Mouse (Mus musculus) embryo, embryonic 11.5 days (tissue): Measurements from ENCODE around the gene Kctd12.

Source experiments
- DNase-seq: peaks from one replicate; pipeline ENCODE4 v3.0.0-alpha.2; 2012; ENCODE audit warnings: low read depth, low spot score

The Kctd12 gene

GRCm38 (mm10) chr14:102965841-102966240, 16.6 kb downstream of the Kctd12 start:
- no peak for DNase-seq

DNA sequence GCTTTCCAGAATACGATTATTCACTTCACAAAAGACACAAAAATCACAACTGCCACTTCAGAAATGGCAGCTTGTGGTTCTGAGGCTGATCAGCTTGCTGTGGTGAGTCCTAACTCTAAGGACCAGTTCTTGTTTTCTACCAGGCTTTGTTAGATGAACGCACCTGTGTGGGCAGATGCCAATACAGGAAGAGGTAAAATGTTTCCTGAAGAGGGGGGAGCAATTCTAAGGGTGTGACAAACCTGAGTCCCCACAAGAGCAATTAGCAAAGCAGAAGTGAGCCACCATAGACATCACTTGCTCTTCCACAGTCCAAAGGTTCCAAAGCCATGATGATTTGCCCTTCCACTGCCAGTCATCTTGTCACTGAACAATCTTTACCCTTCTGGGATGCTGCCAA, 20.4 kb downstream of the Kctd12 start:
- DNase-seq = no peak

DNA sequence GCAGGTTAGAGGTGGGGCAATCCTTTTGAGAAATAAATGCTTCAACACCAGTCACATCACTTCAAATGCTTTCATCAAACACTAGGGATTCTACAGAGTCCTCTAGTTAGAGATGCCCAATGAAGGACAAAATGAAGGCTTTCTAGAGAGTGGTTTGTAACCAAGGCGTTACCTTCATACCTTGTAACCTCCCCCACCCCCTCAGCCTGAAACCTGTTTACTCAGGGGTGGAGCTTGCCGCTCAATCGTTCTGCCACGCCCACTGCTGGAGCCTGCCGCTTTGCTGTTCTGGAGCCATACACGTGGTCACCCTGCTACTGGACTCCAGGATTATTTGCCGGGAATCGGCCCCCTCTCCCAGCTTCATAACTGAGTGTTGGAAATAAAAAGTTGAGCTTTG, 28.9 kb downstream of the Kctd12 start:
- DNase-seq = no peak

GRCm38 (mm10) chr14:102951974-102952373, 30.5 kb downstream of the Kctd12 start:
- DNase-seq = no peak

DNA sequence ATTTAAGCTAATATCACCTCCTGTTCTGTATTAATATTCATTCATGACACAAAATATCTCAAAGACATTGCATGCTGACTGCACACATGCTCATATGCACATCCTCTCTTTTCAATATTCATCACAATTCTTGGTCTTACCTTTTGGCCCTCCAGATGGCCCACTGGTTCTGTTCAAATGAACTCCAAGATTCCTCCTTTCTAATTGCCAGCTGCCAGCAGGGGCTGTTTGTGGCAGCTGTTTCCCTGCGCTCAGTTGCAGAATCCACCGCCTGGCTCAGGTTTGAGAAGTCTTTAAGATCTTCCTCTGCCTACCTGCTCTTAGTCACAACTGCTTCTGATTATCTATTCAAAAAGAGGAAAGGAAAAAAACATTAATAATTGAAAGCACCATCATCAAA, 34.6 kb downstream of the Kctd12 start:
- DNase-seq = no peak

DNA sequence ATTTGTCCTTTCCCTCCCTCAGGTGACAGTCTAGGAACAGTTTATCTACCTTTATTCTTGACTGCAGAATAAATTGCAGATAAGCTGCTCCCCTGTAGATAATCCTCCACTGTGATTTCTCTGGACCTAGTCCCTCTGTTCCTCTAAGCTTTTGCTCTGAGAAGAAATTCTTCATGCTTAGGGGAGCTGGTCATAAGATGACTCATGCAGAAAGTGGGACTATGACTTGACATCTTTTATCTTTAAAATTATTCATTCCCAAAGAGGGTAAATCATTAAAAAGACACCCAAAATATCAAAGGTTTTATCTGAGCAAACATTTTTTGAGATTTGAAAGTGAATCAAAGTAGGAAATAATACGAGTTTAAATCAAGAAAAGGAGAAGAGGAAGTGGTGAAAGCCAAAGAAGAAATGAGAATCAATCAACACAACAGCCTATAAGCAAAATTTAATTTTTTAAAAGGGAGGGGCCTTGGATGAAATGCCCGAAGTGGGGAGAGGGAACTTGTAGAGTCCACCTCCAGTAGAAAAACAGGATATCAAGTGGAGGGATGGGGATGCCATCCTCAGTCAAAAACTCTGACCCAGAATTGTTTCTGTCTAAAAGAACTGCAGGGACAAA, 40.1 kb downstream of the Kctd12 start:
- DNase-seq = no peak

GRCm38 (mm10) chr14:102934878-102935277, 47.6 kb downstream of the Kctd12 start:
- no peak for DNase-seq

GRCm38 (mm10) chr14:102930933-102931332, 51.5 kb downstream of the Kctd12 start:
- DNase-seq = no peak

DNA sequence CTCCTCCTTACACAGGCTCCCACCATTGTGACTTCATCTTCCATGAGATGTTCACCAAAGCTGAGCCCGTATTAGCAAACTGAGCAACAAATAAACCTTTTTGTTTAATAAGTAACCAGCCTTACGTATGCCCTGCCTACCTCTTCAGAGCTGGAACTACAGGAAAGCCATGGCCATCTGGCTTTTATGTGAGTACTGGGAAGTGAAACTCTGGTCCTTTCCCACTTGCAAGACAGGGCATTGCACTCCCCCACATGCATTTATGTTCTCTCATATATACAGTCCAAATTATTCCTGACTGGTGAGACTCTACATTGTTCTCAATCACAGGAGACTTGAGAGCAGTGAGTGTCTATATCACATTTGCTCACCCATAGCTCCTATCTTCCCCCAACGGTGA, 52.9 kb downstream of the Kctd12 start:
- no peak for DNase-seq

- no peak for DNase-seq
Observed at GRCm38 (mm10) chr14:102927847-102928466, 54.5 kb downstream of the Kctd12 start.
